Mouse (Mus musculus) lung, adult 2 months (tissue): ENCODE measurements around the gene Olfr571.

Experiments used
- CTCF ChIP-seq: fragments of 200-500 bp; IDR thresholded peaks from 2 replicates; pipeline ENCODE4 v1.5.1; 2011; ENCODE audit warnings: mild to moderate bottlenecking, low read length, control low read depth; ENCODE audit not compliant: insufficient read depth
- POLR2A ChIP-seq: fragments of 200-500 bp; IDR thresholded peaks from 2 replicates; pipeline ENCODE4 v1.6.1; 2011; ENCODE audit warnings: low read depth, mild to moderate bottlenecking, control low read depth, low read length, borderline replicate concordance; ENCODE audit errors: extremely low read depth

- TF ChIP-seq CTCF = no peak
- no peak for TF ChIP-seq POLR2A
These were observed 30.8 kb upstream of the Olfr571 start, which contains the start of gene Olfr574 for GRCm38 (mm10) chr7:102948167-102948566.
